Mouse (Mus musculus) hindbrain, embryonic 13.5 days (tissue): Measurements from ENCODE around the gene Gatm. TPM values are rescaled to one million over a fixed set of nuclear protein-coding genes. Genes with fewer than 3 reads are reported as not detected.

Experiments used
- ATAC-seq: fragments of 200-750 bp; cut with Nextera tagmentation; 2 replicates; pipeline ENCODE4 v1.8.0; 2017; ENCODE audit warnings: moderate TSS enrichment; ENCODE audit not compliant: low FRiP score
- H3K27ac ChIP-seq: fragments of 300-500 bp; sonication (generic); 2 replicates; pipeline ENCODE4 v1.5.1; 2015; ENCODE audit warnings: inconsistent platforms, mild to moderate bottlenecking, moderate library complexity
- H3K27me3 ChIP-seq: fragments of 300-500 bp; sonication (generic); 2 replicates; pipeline ENCODE4 v1.6.1; 2015; ENCODE audit warnings: mild to moderate bottlenecking, inconsistent platforms
- H3K36me3 ChIP-seq: fragments of 300-500 bp; sonication (generic); 2 replicates; pipeline ENCODE4 v1.6.1; 2015; ENCODE audit warnings: mild to moderate bottlenecking, inconsistent platforms
- H3K4me1 ChIP-seq: fragments of 300-500 bp; sonication (generic); replicated peaks from 2 replicates; pipeline ENCODE4 v1.6.1; 2015; ENCODE audit warnings: inconsistent platforms
- H3K4me2 ChIP-seq: fragments of 300-500 bp; sonication (generic); 2 replicates; pipeline ENCODE4 v1.6.1; 2015; ENCODE audit warnings: inconsistent platforms, mild to moderate bottlenecking, moderate library complexity
- H3K4me3 ChIP-seq: fragments of 300-500 bp; sonication (generic); 2 replicates; pipeline ENCODE4 v1.5.1; 2015; ENCODE audit warnings: mild to moderate bottlenecking, inconsistent platforms
- H3K9ac ChIP-seq: fragments of 300-500 bp; sonication (generic); 2 replicates; pipeline ENCODE4 v1.6.1; 2015; ENCODE audit warnings: mild to moderate bottlenecking, inconsistent platforms
- H3K9me3 ChIP-seq: fragments of 300-500 bp; sonication (generic); 2 replicates; pipeline ENCODE4 v1.6.1; 2016; ENCODE audit warnings: inconsistent platforms
- WGBS: fragments of 180-500 bp; shearing (Covaris S2); methylation state at CpG from one replicate; pipeline ENCODE4 v1.1.7; 2015; 5-methylcytosine and 5-hydroxymethylcytosine counted together
- polyA plus RNA-seq: library from polyadenylated mRNA; unstranded; fragments of >200 nt; fragmentation: Nextera tagmentation; extraction: Ambion mirVana; gene quantifications from 2 replicates; pipeline ENCODE4 v1.2.1, GENCODE M21; 2015

Gene Gatm
- 26.8 and 27.3 TPM in 2 replicates for polyA plus RNA-seq

DNA sequence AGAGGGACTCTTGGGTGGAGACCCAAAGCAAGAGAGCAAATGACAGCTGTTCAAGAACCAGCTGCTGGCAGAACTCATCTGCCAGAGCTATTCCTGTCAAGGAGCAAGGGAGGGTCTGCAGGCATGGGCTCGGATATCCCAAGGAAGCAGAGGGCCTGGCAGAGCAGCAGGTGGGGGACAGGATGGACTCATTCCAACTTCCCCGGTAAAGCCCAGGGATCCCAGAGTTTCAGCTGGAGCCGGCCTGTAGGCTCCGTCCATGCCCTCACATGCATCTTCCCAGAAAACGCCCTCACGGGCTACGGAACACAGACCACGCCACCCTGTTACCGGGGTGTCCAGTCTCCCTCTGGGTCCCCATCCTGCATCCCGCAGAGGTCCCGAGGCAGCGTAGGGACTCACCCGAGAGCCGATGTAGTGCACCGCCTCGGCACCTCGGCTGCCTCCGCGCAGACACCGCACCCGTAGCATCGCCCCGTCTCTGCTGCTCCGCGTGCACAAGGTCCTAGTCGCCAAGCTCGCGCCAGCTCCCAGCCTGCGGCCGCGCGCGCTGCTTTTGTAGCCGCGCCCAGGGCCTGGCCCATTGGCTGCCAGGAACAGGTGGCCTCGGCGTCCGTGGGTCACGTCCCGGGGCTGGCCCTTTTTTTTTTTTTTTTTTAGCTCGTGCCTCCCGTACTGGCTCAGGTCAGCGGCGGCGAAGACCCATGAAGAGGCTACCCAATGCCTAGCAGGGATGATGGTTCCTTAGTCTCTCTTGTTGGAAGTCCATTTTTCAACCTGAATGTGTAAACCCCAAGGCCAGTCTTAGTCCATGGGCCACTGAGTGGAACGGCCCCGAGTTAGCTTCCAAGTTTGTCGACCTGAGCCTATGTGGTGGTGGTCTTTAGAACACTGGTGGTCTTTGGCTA, at the start of gene Gatm:
Gatm (minus strand) TSS at position 558 of the 908 bp plus-strand sequence.
- H3K4me3 ChIP-seq = peak within 1 kb of the TSS; percentile 58
- H3K27ac ChIP-seq = no peak within 1 kb of the TSS
- ATAC-seq = peak; percentile 96
- no peaks in the 10 kb centered on the region; the same call in 1 of the 2 replicates for H3K4me1 ChIP-seq
- peak within 1 kb of the TSS; percentile 83 for H3K4me2 ChIP-seq
- no peaks in the 10 kb centered on the region for H3K36me3 ChIP-seq
- H3K9ac ChIP-seq = peak within 1 kb of the TSS; percentile 80
- no peaks in the 10 kb centered on the region for H3K9me3 ChIP-seq
- peaks cover 11% of the 10 kb centered on the region for H3K27me3 ChIP-seq
- WGBS = 3% methylated on average over 48 of the region's 48 CpGs

GRCm38 (mm10) chr2:122659825-122660224, 48.7 kb upstream of the Gatm start:
- no peak overlapping the region for H3K4me3 ChIP-seq
- no peaks in the 10 kb centered on the region for H3K9me3 ChIP-seq
- no peak overlapping the region for H3K27ac ChIP-seq
- WGBS = 95% methylated on average over 7 of the region's 7 CpGs
- no peak overlapping the region for H3K4me2 ChIP-seq
- no peaks in the 10 kb centered on the region for H3K36me3 ChIP-seq
- H3K9ac ChIP-seq = no peak overlapping the region
- no peak for ATAC-seq
- no peaks in the 10 kb centered on the region for H3K4me1 ChIP-seq
- H3K27me3 ChIP-seq = no peaks in the 10 kb centered on the region

DNA sequence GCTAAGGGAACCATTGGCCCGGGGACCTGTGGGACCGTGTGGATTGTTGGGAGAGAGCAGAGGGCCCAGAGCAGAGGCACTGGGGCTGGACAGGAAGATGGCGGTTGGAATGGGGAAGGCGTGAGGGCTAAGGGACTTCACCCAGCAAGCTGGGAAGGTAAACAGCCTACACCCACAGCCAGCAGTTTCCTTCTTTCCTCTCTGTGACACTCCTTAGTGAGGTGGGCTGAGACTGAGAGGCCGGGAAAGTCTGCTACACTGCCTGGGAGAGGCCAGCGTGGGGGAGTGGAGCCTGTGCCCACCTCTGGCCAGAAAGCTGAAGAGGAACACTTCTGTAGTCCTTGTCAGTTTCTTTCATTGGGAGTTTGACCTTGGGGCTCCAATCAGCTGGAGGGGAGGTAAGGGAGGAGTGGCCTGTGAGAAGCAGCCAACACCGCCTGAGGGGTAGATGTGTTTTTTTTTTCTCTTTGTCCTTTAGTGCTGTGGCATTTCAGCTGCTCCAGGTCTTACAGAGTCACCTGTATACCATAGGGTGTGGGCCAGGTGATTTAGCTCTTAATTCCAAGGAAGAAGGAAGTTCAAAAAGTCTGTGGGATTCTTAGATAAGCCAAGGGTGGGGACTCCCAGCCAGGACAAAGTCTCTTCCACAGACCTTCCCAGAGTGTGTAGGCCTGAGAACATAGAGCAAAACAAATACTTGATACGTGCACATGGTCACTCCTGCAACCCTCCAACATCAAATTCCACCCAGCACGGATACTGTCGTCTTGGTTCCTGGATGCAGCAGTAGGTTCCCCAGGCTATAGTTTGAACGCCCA, 46.8 kb upstream of the Gatm start:
- Histone ChIP-seq H3K4me1 (no peaks in the 10 kb centered on the region), H3K4me3 (no peak overlapping the region), H3K9ac (no peak overlapping the region), H3K27ac (no peak overlapping the region), H3K4me2 (no peak overlapping the region), H3K36me3 (no peaks in the 10 kb centered on the region), H3K9me3 (no peaks in the 10 kb centered on the region), H3K27me3 (no peaks in the 10 kb centered on the region)
- ATAC-seq = no peak
- 94% methylated on average over 11 of the region's 11 CpGs for WGBS

GRCm38 (mm10) chr2:122656767-122657166, 45.7 kb upstream of the Gatm start:
- no peak for ATAC-seq
- no peaks in the 10 kb centered on the region for H3K9me3 ChIP-seq
- H3K27me3 ChIP-seq = no peaks in the 10 kb centered on the region
- H3K36me3 ChIP-seq = no peaks in the 10 kb centered on the region
- H3K4me2 ChIP-seq = no peak overlapping the region
- H3K4me3 ChIP-seq = no peak overlapping the region
- 64% methylated on average over 9 of the region's 9 CpGs for WGBS
- H3K27ac ChIP-seq = no peak overlapping the region
- no peak overlapping the region for H3K9ac ChIP-seq
- H3K4me1 ChIP-seq = no peaks in the 10 kb centered on the region

GRCm38 (mm10) chr2:122656052-122656451, 44.9 kb upstream of the Gatm start:
- H3K4me1 ChIP-seq = no peaks in the 10 kb centered on the region
- H3K27me3 ChIP-seq = no peaks in the 10 kb centered on the region
- no peaks in the 10 kb centered on the region for H3K9me3 ChIP-seq
- no peak overlapping the region for H3K9ac ChIP-seq
- H3K4me3 ChIP-seq = no peak overlapping the region
- WGBS = 67% methylated on average over 2 of the region's 2 CpGs
- no peak for ATAC-seq
- no peaks in the 10 kb centered on the region for H3K36me3 ChIP-seq
- no peak overlapping the region for H3K27ac ChIP-seq
- no peak overlapping the region for H3K4me2 ChIP-seq

GRCm38 (mm10) chr2:122652096-122653084, 41.3 kb upstream of the Gatm start:
- H3K36me3 ChIP-seq = no peaks in the 10 kb centered on the region
- no peak overlapping the region for H3K4me3 ChIP-seq
- H3K4me2 ChIP-seq = no peak overlapping the region
- no peak for ATAC-seq
- H3K4me1 ChIP-seq = no peaks in the 10 kb centered on the region
- H3K9ac ChIP-seq = no peak overlapping the region
- WGBS = 77% methylated on average over 17 of the region's 17 CpGs
- no peaks in the 10 kb centered on the region for H3K27me3 ChIP-seq
- no peaks in the 10 kb centered on the region for H3K9me3 ChIP-seq
- no peak overlapping the region for H3K27ac ChIP-seq

GRCm38 (mm10) chr2:122638673-122639072, 27.6 kb upstream of the Gatm start:
- no peak overlapping the region for H3K9ac ChIP-seq
- H3K4me2 ChIP-seq = no peak overlapping the region
- H3K36me3 ChIP-seq = peaks cover 6% of the 10 kb centered on the region; the same call in 1 of the 2 replicates
- peaks cover 19% of the 10 kb centered on the region for H3K27me3 ChIP-seq
- WGBS = 60% methylated on average over 5 of the region's 5 CpGs
- H3K9me3 ChIP-seq = no peaks in the 10 kb centered on the region
- H3K27ac ChIP-seq = no peak overlapping the region
- ATAC-seq = no peak
- H3K4me1 ChIP-seq = peaks cover 5% of the 10 kb centered on the region
- H3K4me3 ChIP-seq = no peak overlapping the region

GRCm38 (mm10) chr2:122638029-122638428, 26.9 kb upstream of the Gatm start:
- Histone ChIP-seq H3K27ac (no peak overlapping the region), H3K4me2 (peak overlapping the region; percentile 62), H3K4me1 (peaks cover 5% of the 10 kb centered on the region), H3K9ac (peak overlapping the region; percentile 40; the same call in 1 of the 2 replicates), H3K36me3 (peaks cover 12% of the 10 kb centered on the region), H3K4me3 (peak overlapping the region; percentile 35), H3K27me3 (peaks cover 19% of the 10 kb centered on the region), H3K9me3 (no peaks in the 10 kb centered on the region)
- 37% methylated on average over 12 of the region's 12 CpGs for WGBS
- ATAC-seq = no peak

DNA sequence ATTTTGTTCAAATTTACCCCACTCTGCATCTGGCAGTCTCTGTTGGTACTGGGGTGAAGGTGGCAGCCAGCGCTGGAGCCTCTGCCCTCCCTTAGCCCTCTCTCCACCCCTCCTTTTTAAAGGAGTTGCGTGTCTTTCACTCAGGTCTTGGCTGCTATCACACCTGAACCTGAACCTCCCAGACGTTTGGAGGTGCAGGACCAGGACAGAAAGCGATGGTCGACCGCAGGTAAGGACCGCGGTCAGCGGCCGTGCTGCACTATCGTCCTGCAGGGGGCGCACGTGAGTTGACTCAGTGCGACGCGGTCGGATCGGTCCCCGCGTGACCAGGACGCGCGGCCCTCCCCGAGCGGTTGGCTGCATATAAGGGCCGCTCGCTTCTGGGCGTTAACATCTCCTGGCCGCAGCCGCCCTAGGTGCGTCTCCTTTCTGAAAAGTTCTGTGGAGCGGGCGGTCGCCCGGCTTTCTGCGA, 26.5 kb upstream of the Gatm start:
- ATAC-seq = peak; percentile 76; the same call in 1 of the 2 replicates
- H3K36me3 ChIP-seq = peaks cover 17% of the 10 kb centered on the region
- WGBS = 1% methylated on average over 36 of the region's 36 CpGs

GRCm38 (mm10) chr2:122636686-122637085, 25.6 kb upstream of the Gatm start, which contains the start of gene AA467197:
TSS of gene AA467197 (plus strand) at chr2:122636986.
- peaks cover 19% of the 10 kb centered on the region for H3K36me3 ChIP-seq
- ATAC-seq = no peak
- WGBS = 67% methylated on average over 3 of the region's 3 CpGs

More for the DNA sequence above, 26.5 kb upstream of the Gatm start:
- Histone ChIP-seq H3K9ac (peak overlapping the region; percentile 40; the same call in 1 of the 2 replicates), H3K4me2 (peak overlapping the region; percentile 62), H3K4me3 (peak overlapping the region; percentile 35), H3K27me3 (peaks cover 19% of the 10 kb centered on the region), H3K9me3 (no peaks in the 10 kb centered on the region), H3K27ac (no peak overlapping the region), H3K4me1 (peaks cover 5% of the 10 kb centered on the region)

GRCm38 (mm10) chr2:122631226-122631801, 20.2 kb upstream of the Gatm start:
- Histone ChIP-seq H3K9me3 (no peaks in the 10 kb centered on the region), H3K36me3 (peaks cover 19% of the 10 kb centered on the region), H3K4me3 (peak overlapping the region; percentile 100), H3K4me2 (peak overlapping the region; percentile 98), H3K9ac (peak overlapping the region; percentile 98), H3K27me3 (0 out of 2 replicates have a peak, but pooled peaks cover 6% of the 10 kb centered on the region), H3K4me1 (peaks cover 17% of the 10 kb centered on the region), H3K27ac (peak overlapping the region; percentile 87)
- peak; percentile 17 for ATAC-seq
- under 1% methylated on average over 52 of the region's 53 CpGs for WGBS

More at GRCm38 (mm10) chr2:122636686-122637085, 25.6 kb upstream of the Gatm start, which contains the start of gene AA467197:
- no peaks in the 10 kb centered on the region for H3K9me3 ChIP-seq
- no peak within 1 kb of the TSS for H3K27ac ChIP-seq
- peak within 1 kb of the TSS; percentile 62 for H3K4me2 ChIP-seq
- peak within 1 kb of the TSS; percentile 35 for H3K4me3 ChIP-seq
- H3K9ac ChIP-seq = peak within 1 kb of the TSS; percentile 40; the same call in 1 of the 2 replicates
- H3K4me1 ChIP-seq = peaks cover 14% of the 10 kb centered on the region
- H3K27me3 ChIP-seq = peaks cover 19% of the 10 kb centered on the region
